Mouse (Mus musculus): ENCODE data around the gene Gm47429. TPM values are rescaled to one million over a fixed set of nuclear protein-coding genes. Genes with fewer than 3 reads are reported as not detected.
A peak's percentile ranks its signal among the peaks of the same experiment; 100 is the strongest.

The Gm47429 gene
- polyA plus RNA-seq, 1 experiment from 2014 or later, result not detected

- no peaks in the 10 kb centered on the region for H3K27me3 ChIP-seq (replicated peaks)
- peak within 1 kb of the TSS; percentile 78 for H3K4me2 ChIP-seq (replicated peaks)
- H3K9ac ChIP-seq, result peak within 1 kb of the TSS; percentile 84
- H3K4me3 ChIP-seq, result peak within 1 kb of the TSS; percentile 77
- no peak within 1 kb of the TSS for H3K27ac ChIP-seq
- peaks cover 4% of the 10 kb centered on the region for H3K4me1 ChIP-seq
- H3K36me3 ChIP-seq, result peaks cover 13% of the 10 kb centered on the region
- 12% methylated on average over 35 of the region's 35 CpGs for WGBS
- ATAC-seq (ENCODE audit: low FRiP score, low read depth), result peak; percentile 98
- no peaks in the 10 kb centered on the region for H3K9me3 ChIP-seq
Measured at GRCm38 (mm10) chr13:50417389-50418183, 26.1 kb downstream of the Gm47429 start, which contains the start of gene Fbxw17. TSS of gene Fbxw17 (plus strand) at chr13:50417864.

Other genes with a start within 250 kb of the Gm47429 start
- not detected in 2 replicates for gene Gm906, start 193.6 kb downstream of the Gm47429 start, polyA plus RNA-seq (2016; fragmentation: Nextera tagmentation; extraction: Ambion mirVana)
- gene Fbxw17, start 26.0 kb downstream of the Gm47429 start, polyA plus RNA-seq (2016; fragmentation: Nextera tagmentation; extraction: Ambion mirVana), result 29.8 and 31.7 TPM in 2 replicates
- not detected in 2 replicates for gene Nutm2, start 23.4 kb upstream of the Gm47429 start, polyA plus RNA-seq (2016; fragmentation: Nextera tagmentation; extraction: Ambion mirVana)
- gene Gm904, start 199.3 kb upstream of the Gm47429 start, polyA plus RNA-seq (2016; fragmentation: Nextera tagmentation; extraction: Ambion mirVana), result not detected in 2 replicates

All from neural tube, embryonic 12.5 days (tissue).